Mouse (Mus musculus): ENCODE measurements around the gene Gm17660. TPM values are rescaled to one million over a fixed set of nuclear protein-coding genes. Genes with fewer than 3 reads are reported as not detected.

Gm17660 gene
- not detected for total RNA-seq (2021)
- long read RNA-seq, experiment 1: 0 reads
- long read RNA-seq, experiment 2: 0 reads

GRCm38 (mm10) chr5:104077508-104077907 is at the start of gene Gm17660:
TSS of gene Gm17660 (minus strand) at chr5:104077608.
- DNase-seq (ENCODE audit: low spot score in 2 of 2): no peak

- no peak for DNase-seq (ENCODE audit: low spot score in 2 of 2)
These were observed 49.3 kb upstream of the Gm17660 start for GRCm38 (mm10) chr5:104126561-104127320.

GRCm38 (mm10) chr5:104124016-104124658 is 46.7 kb upstream of the Gm17660 start:
- DNase-seq (ENCODE audit: low spot score in 2 of 2): no peak

- no peak for DNase-seq (ENCODE audit: low spot score in 2 of 2)
These were observed 38.5 kb upstream of the Gm17660 start for GRCm38 (mm10) chr5:104115890-104116289.

- DNase-seq (ENCODE audit: low spot score in 2 of 2): no peak
These were observed 37.7 kb upstream of the Gm17660 start for GRCm38 (mm10) chr5:104115118-104115517.

GRCm38 (mm10) chr5:104113491-104114172 is 36.2 kb upstream of the Gm17660 start, which contains the start of gene Sparcl1:
TSS of gene Sparcl1 (minus strand) at chr5:104113733.
- no peak for DNase-seq (ENCODE audit: low spot score in 2 of 2)

- no peak for DNase-seq (ENCODE audit: low spot score in 2 of 2)
These were observed 35.1 kb upstream of the Gm17660 start for GRCm38 (mm10) chr5:104112511-104112910.

- no peak for DNase-seq (ENCODE audit: low spot score in 2 of 2)
These were observed 34.6 kb upstream of the Gm17660 start for GRCm38 (mm10) chr5:104112016-104112415.

- no peak for DNase-seq (ENCODE audit: low spot score in 2 of 2)
These were observed 32.9 kb upstream of the Gm17660 start for GRCm38 (mm10) chr5:104110171-104110920.

GRCm38 (mm10) chr5:104109516-104109915 is 32.1 kb upstream of the Gm17660 start:
- DNase-seq (ENCODE audit: low spot score in 2 of 2): no peak

GRCm38 (mm10) chr5:104108879-104109369 is 31.5 kb upstream of the Gm17660 start:
- no peak for DNase-seq (ENCODE audit: low spot score in 2 of 2)

- DNase-seq (ENCODE audit: low spot score in 2 of 2): no peak
These were observed 30.9 kb upstream of the Gm17660 start for GRCm38 (mm10) chr5:104108127-104108875.

- no peak for DNase-seq (ENCODE audit: low spot score in 2 of 2)
These were observed 26.7 kb upstream of the Gm17660 start for GRCm38 (mm10) chr5:104104111-104104510.

GRCm38 (mm10) chr5:104103171-104103570 is 25.8 kb upstream of the Gm17660 start:
- no peak for DNase-seq (ENCODE audit: low spot score in 2 of 2)

GRCm38 (mm10) chr5:104101678-104102531 is 24.5 kb upstream of the Gm17660 start:
- DNase-seq (ENCODE audit: low spot score in 2 of 2): no peak

GRCm38 (mm10) chr5:104096078-104096938 is 18.9 kb upstream of the Gm17660 start:
- no peak for DNase-seq (ENCODE audit: low spot score in 2 of 2)

- DNase-seq (ENCODE audit: low spot score in 2 of 2): no peak
These were observed 18.1 kb upstream of the Gm17660 start for GRCm38 (mm10) chr5:104095416-104096077.

- no peak for DNase-seq (ENCODE audit: low spot score in 2 of 2)
These were observed 12.3 kb upstream of the Gm17660 start for GRCm38 (mm10) chr5:104089751-104090150.
